Mouse (Mus musculus): Measurements from ENCODE around the gene Prkaa1. TPM values are rescaled to one million over a fixed set of nuclear protein-coding genes. Genes with fewer than 3 reads are reported as not detected.

Gene Prkaa1
- total and polyA plus RNA-seq, 2 experiments from 2014 or later = 9.5 to 17.5 TPM

- DNase-seq (ENCODE audit: low spot score) = no peak
- ATAC-seq (ENCODE audit: low FRiP score) = no peak
- WGBS = 87% methylated on average over 9 of the region's 9 CpGs
- Histone ChIP-seq H3K4me1 (ENCODE audit: insufficient read depth, low read length) (no peaks in the 10 kb centered on the region), H3K9ac (replicated peaks; ENCODE audit: low read length, poor library complexity, severe bottlenecking) (no peak overlapping the region), H3K4me2 (ENCODE audit: low read depth, low read length, poor library complexity, severe bottlenecking) (no peak overlapping the region), H3K36me3 (ENCODE audit: insufficient read depth, low read length) (no peaks in the 10 kb centered on the region), H3K9me3 (ENCODE audit: low read length) (no peaks in the 10 kb centered on the region), H3K27me3 (ENCODE audit: insufficient read depth, low read length) (no peaks in the 10 kb centered on the region), H3K27ac (ENCODE audit: low read depth, low read length) (no peak overlapping the region), H3K4me3 (ENCODE audit: low read depth, low read length) (no peak overlapping the region)
- no peak for TF ChIP-seq CTCF (IDR thresholded peaks at IDR 0.05)
These were observed 11.0 kb downstream of the Prkaa1 start for GRCm38 (mm10) chr15:5154621-5155020.

- Histone ChIP-seq H3K9me3 (ENCODE audit: low read length) (no peaks in the 10 kb centered on the region), H3K4me3 (ENCODE audit: low read depth, low read length) (no peak overlapping the region), H3K36me3 (ENCODE audit: insufficient read depth, low read length) (no peaks in the 10 kb centered on the region), H3K9ac (replicated peaks; ENCODE audit: low read length, poor library complexity, severe bottlenecking) (no peak overlapping the region), H3K27me3 (ENCODE audit: insufficient read depth, low read length) (no peaks in the 10 kb centered on the region), H3K4me1 (ENCODE audit: insufficient read depth, low read length) (no peaks in the 10 kb centered on the region), H3K4me2 (ENCODE audit: low read depth, low read length, poor library complexity, severe bottlenecking) (no peak overlapping the region), H3K27ac (ENCODE audit: low read depth, low read length) (no peak overlapping the region)
- 52% methylated on average over 5 of the region's 5 CpGs for WGBS
- DNase-seq (ENCODE audit: low spot score) = no peak
- ATAC-seq (ENCODE audit: low FRiP score) = no peak
- TF ChIP-seq CTCF (IDR thresholded peaks at IDR 0.05) = no peak
These were observed 11.4 kb downstream of the Prkaa1 start for GRCm38 (mm10) chr15:5155093-5155492.

GRCm38 (mm10) chr15:5156355-5156754 lies 12.7 kb downstream of the Prkaa1 start:
- H3K27me3 ChIP-seq (ENCODE audit: insufficient read depth, low read length) = no peaks in the 10 kb centered on the region
- DNase-seq (ENCODE audit: low spot score) = no peak
- no peaks in the 10 kb centered on the region for H3K4me1 ChIP-seq (ENCODE audit: insufficient read depth, low read length)
- no peak for TF ChIP-seq CTCF (IDR thresholded peaks at IDR 0.05)
- H3K27ac ChIP-seq (ENCODE audit: low read depth, low read length) = no peak overlapping the region
- no peaks in the 10 kb centered on the region for H3K36me3 ChIP-seq (ENCODE audit: insufficient read depth, low read length)
- H3K9me3 ChIP-seq (ENCODE audit: low read length) = no peaks in the 10 kb centered on the region
- no peak overlapping the region for H3K9ac ChIP-seq (replicated peaks; ENCODE audit: low read length, poor library complexity, severe bottlenecking)
- WGBS = 87% methylated on average over 4 of the region's 4 CpGs
- no peak overlapping the region for H3K4me3 ChIP-seq (ENCODE audit: low read depth, low read length)
- no peak overlapping the region for H3K4me2 ChIP-seq (ENCODE audit: low read depth, low read length, poor library complexity, severe bottlenecking)
- ATAC-seq (ENCODE audit: low FRiP score) = no peak

- ATAC-seq (ENCODE audit: low FRiP score) = no peak
- Histone ChIP-seq H3K27me3 (ENCODE audit: insufficient read depth, low read length) (no peaks in the 10 kb centered on the region), H3K9me3 (ENCODE audit: low read length) (no peaks in the 10 kb centered on the region), H3K36me3 (ENCODE audit: insufficient read depth, low read length) (no peaks in the 10 kb centered on the region), H3K4me1 (ENCODE audit: insufficient read depth, low read length) (no peaks in the 10 kb centered on the region), H3K9ac (replicated peaks; ENCODE audit: low read length, poor library complexity, severe bottlenecking) (no peak overlapping the region), H3K4me3 (ENCODE audit: low read depth, low read length) (no peak overlapping the region), H3K27ac (ENCODE audit: low read depth, low read length) (no peak overlapping the region), H3K4me2 (ENCODE audit: low read depth, low read length, poor library complexity, severe bottlenecking) (no peak overlapping the region)
- WGBS = 77% methylated on average over 1 of the region's 1 CpGs
- TF ChIP-seq CTCF (IDR thresholded peaks at IDR 0.05) = no peak
- no peak for DNase-seq (ENCODE audit: low spot score)
These were observed 13.7 kb downstream of the Prkaa1 start for GRCm38 (mm10) chr15:5157386-5157785.

DNA sequence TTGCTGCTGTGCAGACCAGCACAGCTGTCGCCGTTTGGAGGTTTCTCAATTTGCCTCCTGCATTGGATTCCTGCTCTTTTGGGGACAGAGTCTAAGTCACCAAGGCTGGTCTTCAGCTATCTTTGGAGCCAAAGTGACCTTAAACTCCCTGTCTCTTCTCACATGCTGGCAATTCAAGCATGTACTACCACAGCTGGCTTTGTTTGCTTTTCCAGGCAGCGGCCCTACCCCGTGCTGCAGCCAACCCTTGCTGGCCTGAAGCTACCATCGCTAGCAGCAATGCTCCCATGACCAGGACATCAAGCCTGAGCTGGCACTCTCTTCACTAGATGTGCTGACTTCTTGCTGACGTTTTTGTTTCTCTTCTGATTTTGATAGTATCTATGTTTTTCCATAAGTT lies 15.2 kb downstream of the Prkaa1 start:
- WGBS = 71% methylated on average over 6 of the region's 6 CpGs

GRCm38 (mm10) chr15:5165121-5165773 lies 21.6 kb downstream of the Prkaa1 start:
- Histone ChIP-seq H3K4me2 (ENCODE audit: low read depth, low read length, poor library complexity, severe bottlenecking) (no peak overlapping the region), H3K4me1 (ENCODE audit: insufficient read depth, low read length) (no peaks in the 10 kb centered on the region), H3K4me3 (ENCODE audit: low read depth, low read length) (no peak overlapping the region), H3K9me3 (ENCODE audit: low read length) (no peaks in the 10 kb centered on the region), H3K27me3 (ENCODE audit: insufficient read depth, low read length) (no peaks in the 10 kb centered on the region), H3K27ac (ENCODE audit: low read depth, low read length) (no peak overlapping the region), H3K9ac (replicated peaks; ENCODE audit: low read length, poor library complexity, severe bottlenecking) (no peak overlapping the region), H3K36me3 (ENCODE audit: insufficient read depth, low read length) (peaks cover 35% of the 10 kb centered on the region)
- no peak for DNase-seq (ENCODE audit: low spot score)
- ATAC-seq (ENCODE audit: low FRiP score) = no peak
- TF ChIP-seq CTCF (IDR thresholded peaks at IDR 0.05) = no peak
- 83% methylated on average over 12 of the region's 12 CpGs for WGBS

More for the DNA sequence above, 15.2 kb downstream of the Prkaa1 start:
- no peak overlapping the region for H3K9ac ChIP-seq (replicated peaks; ENCODE audit: low read length, poor library complexity, severe bottlenecking)
- no peak overlapping the region for H3K4me2 ChIP-seq (ENCODE audit: low read depth, low read length, poor library complexity, severe bottlenecking)
- H3K4me3 ChIP-seq (ENCODE audit: low read depth, low read length) = no peak overlapping the region
- peaks cover 6% of the 10 kb centered on the region for H3K36me3 ChIP-seq (ENCODE audit: insufficient read depth, low read length)
- DNase-seq (ENCODE audit: low spot score) = no peak
- H3K27ac ChIP-seq (ENCODE audit: low read depth, low read length) = no peak overlapping the region
- ATAC-seq (ENCODE audit: low FRiP score) = no peak
- no peaks in the 10 kb centered on the region for H3K4me1 ChIP-seq (ENCODE audit: insufficient read depth, low read length)
- no peaks in the 10 kb centered on the region for H3K27me3 ChIP-seq (ENCODE audit: insufficient read depth, low read length)
- no peak for TF ChIP-seq CTCF (IDR thresholded peaks at IDR 0.05)
- H3K9me3 ChIP-seq (ENCODE audit: low read length) = no peaks in the 10 kb centered on the region

All from midbrain, postnatal 0 days (tissue).